Mouse (Mus musculus) bone marrow, adult 2 months (tissue): ENCODE data around the gene Serpinb9. TPM values are rescaled to one million over a fixed set of nuclear protein-coding genes. Genes with fewer than 3 reads are reported as not detected.
"Not testable (repeated sequence)": the region's sequence is repeated elsewhere in the genome, so short reads cannot be mapped to it uniquely, and the experiment has no call there.

Experiments
- H3K27ac ChIP-seq: fragments of 200-500 bp; 2 replicates; pipeline ENCODE4 v1.5.1; 2012; ENCODE audit warnings: low read depth, mild to moderate bottlenecking, control low read depth, inconsistent platforms, low read length; ENCODE audit not compliant: control insufficient read depth, poor library complexity, insufficient read depth
- H3K4me1 ChIP-seq: fragments of 200-500 bp; 2 replicates; pipeline ENCODE4 v1.6.1; 2011; ENCODE audit warnings: low read length; ENCODE audit not compliant: control insufficient read depth, insufficient read depth
- H3K4me3 ChIP-seq: fragments of 200-500 bp; replicated peaks from 2 replicates; pipeline ENCODE3; 2011; ENCODE audit warnings: mild to moderate bottlenecking, low read depth, low read length, control low read depth; ENCODE audit not compliant: control insufficient read depth
- CTCF ChIP-seq: fragments of 200-500 bp; IDR thresholded peaks from 2 replicates; pipeline ENCODE4 v1.5.1; 2011; ENCODE audit warnings: low read length, control low read depth; ENCODE audit not compliant: control insufficient read depth, insufficient read depth
- POLR2A ChIP-seq: fragments of 200-500 bp; IDR thresholded peaks from 2 replicates; pipeline ENCODE4 v1.6.1; 2011; ENCODE audit warnings: low read depth, mild to moderate bottlenecking, control low read depth, low read length, borderline replicate concordance; ENCODE audit not compliant: control insufficient read depth
- WGBS: fragments of 180-500 bp; shearing (Covaris S2); methylation state at CpG from one replicate; pipeline ENCODE4 v1.1.7; 2018; 5-methylcytosine and 5-hydroxymethylcytosine counted together
- polyA plus RNA-seq: library from polyadenylated mRNA; stranded (reverse); fragments of >200 nt; gene quantifications from 2 replicates; pipeline ENCODE4 v1.2.4, GENCODE M21; 2011; ENCODE audit warnings: low replicate concordance; ENCODE audit not compliant: missing spikeins, insufficient read depth, insufficient read length

Serpinb9 gene
- polyA plus RNA-seq, 1 experiment, result 3.1 TPM

DNA sequence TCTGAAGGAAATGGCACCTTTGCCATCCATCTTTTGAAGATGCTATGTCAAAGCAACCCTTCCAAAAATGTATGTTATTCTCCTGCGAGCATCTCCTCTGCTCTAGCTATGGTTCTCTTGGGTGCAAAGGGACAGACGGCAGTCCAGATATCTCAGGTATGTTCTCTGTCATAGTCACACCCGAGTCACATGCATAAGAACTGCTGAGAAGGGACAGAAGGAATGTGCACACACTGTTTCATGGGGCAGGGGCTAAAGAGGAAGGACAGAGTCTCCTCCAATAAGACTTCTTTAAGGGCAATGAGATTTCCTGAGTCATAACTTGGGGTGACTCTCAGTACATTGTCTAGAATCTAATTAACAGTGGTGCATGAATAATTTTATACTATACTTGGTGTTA, 3.5 kb downstream of the Serpinb9 start:
- TF ChIP-seq POLR2A, result no peak
- no peak for TF ChIP-seq CTCF
- WGBS, result 86% methylated on average over 3 of the region's 3 CpGs
- no peak overlapping the region for H3K4me3 ChIP-seq

DNA sequence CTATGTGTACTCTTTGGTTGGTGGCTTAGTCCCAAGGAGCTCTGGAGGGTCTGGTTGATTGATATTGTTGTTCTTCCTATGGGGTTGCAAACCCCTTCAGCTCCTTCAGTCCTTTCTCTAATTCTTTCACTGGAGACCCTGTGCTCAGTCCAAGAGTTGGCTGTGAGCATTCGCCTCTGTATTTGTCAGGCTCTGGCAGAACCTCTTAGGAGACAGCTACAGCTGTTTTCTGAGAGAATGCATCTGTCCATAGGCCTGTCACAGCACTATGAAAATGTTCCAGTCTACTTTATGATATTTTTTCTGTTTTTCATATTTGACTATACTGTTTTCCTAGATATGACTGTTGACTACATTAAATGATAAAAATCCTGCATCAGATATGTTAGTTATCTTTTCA, 9.3 kb downstream of the Serpinb9 start:
- TF ChIP-seq POLR2A, result no peak
- no peak for TF ChIP-seq CTCF
- Histone ChIP-seq H3K27ac (no peak overlapping the region), H3K4me3 (no peak overlapping the region), H3K4me1 (no peaks in the 10 kb centered on the region)
- WGBS, result 97% methylated on average over 1 of the region's 1 CpGs

More for the DNA sequence above, 3.5 kb downstream of the Serpinb9 start:
- Histone ChIP-seq H3K4me1 (peaks cover 2% of the 10 kb centered on the region), H3K27ac (no peak overlapping the region)

GRCm38 (mm10) chr13:33013271-33013670, 10.2 kb downstream of the Serpinb9 start:
- TF ChIP-seq CTCF (no peak), POLR2A (no peak)
- Histone ChIP-seq H3K27ac (no peak overlapping the region), H3K4me1 (no peaks in the 10 kb centered on the region), H3K4me3 (no peak overlapping the region)
- WGBS, result 72% methylated on average over 2 of the region's 2 CpGs

- WGBS, result 85% methylated on average over 1 of the region's 1 CpGs
- TF ChIP-seq CTCF (no peak), POLR2A (no peak)
These were observed 19.3 kb downstream of the Serpinb9 start for GRCm38 (mm10) chr13:33022371-33022770.

DNA sequence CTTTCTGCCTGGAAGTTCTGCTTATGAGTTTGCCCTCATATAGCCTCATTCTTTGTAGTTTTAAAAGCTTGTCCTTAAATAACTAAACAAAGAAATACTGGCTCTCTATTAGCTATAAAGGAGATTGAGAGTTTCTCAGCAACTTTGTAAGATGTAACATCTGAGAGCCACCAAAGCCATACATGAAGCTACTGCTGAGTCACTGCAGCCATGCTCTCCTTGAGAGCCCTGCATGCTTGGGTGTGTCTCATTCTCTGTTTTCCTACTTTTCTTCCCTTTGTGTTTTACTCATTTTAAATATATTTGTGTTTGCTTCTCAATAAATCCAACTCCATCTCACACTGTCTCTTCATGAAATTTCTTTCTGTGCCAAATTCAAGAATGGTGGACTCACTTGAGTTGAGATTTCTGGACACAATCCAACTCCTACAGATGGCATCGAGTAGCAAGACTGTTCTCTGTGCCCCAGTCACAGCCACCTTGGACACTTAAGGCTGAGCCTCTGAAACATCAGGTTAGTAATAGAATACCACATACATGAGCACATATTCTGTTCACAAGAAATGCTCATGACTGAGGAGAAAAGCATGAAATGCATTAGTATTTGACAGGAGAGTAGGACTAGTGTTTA, 23.5 kb downstream of the Serpinb9 start:
- no peak overlapping the region for H3K27ac ChIP-seq
- 38% methylated on average over 1 of the region's 1 CpGs for WGBS
- H3K4me1 ChIP-seq, result no peaks in the 10 kb centered on the region
- H3K4me3 ChIP-seq, result no peak overlapping the region
- TF ChIP-seq POLR2A (no peak), CTCF (no peak)

More at GRCm38 (mm10) chr13:33022371-33022770, 19.3 kb downstream of the Serpinb9 start:
- Histone ChIP-seq H3K4me1 (no peaks in the 10 kb centered on the region), H3K27ac (no peak overlapping the region), H3K4me3 (no peak overlapping the region)

- 94% methylated on average over 2 of the region's 2 CpGs for WGBS
- TF ChIP-seq POLR2A (no peak), CTCF (no peak)
- H3K4me1 ChIP-seq, result no peaks in the 10 kb centered on the region
- no peak within 1 kb of the TSS for H3K27ac ChIP-seq
- H3K4me3 ChIP-seq, result no peak within 1 kb of the TSS
These were observed 24.2 kb downstream of the Serpinb9 start, which contains the start of gene Serpinb9b for GRCm38 (mm10) chr13:33027244-33027643. TSS of gene Serpinb9b (plus strand) at chr13:33027416.

GRCm38 (mm10) chr13:33028146-33028545, 25.1 kb downstream of the Serpinb9 start:
- H3K4me3 ChIP-seq, result no peak overlapping the region
- H3K4me1 ChIP-seq, result no peaks in the 10 kb centered on the region
- 57% methylated on average over 2 of the region's 2 CpGs for WGBS
- TF ChIP-seq POLR2A (no peak), CTCF (no peak)
- no peak overlapping the region for H3K27ac ChIP-seq

- TF ChIP-seq CTCF, result no peak
- no peak for TF ChIP-seq POLR2A
- WGBS, result 75% methylated on average over 2 of the region's 2 CpGs
- H3K4me1 ChIP-seq, result no peaks in the 10 kb centered on the region
- no peak overlapping the region for H3K4me3 ChIP-seq
- H3K27ac ChIP-seq, result no peak overlapping the region
These were observed 25.5 kb downstream of the Serpinb9 start for GRCm38 (mm10) chr13:33028550-33028949.

DNA sequence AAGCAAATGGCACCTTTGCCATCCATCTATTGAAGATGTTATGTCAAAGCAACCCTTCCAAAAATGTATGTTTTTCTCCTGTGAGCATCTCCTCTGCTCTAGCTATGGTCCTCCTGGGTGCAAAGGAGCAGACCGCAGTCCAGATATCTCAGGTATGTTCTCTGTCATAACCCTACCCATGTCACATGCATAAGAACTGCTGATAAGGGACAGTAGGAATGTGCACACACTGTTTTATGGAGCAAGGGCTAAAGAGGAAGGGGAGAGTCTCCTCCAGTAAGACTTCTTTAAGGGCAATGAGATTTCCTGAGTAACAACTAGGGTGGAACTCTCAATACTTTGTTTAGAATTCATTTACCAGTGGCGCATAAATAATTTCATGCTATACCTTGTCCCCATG, 26.4 kb downstream of the Serpinb9 start:
- not testable (repeated sequence) for H3K27ac ChIP-seq, H3K4me1 ChIP-seq, H3K4me3 ChIP-seq
- 92% methylated on average over 2 of the region's 2 CpGs for WGBS
